Mouse (Mus musculus) lung, postnatal 14 days (tissue): ENCODE measurements around the gene Olfr10.
A peak's percentile ranks its signal among the peaks of the same experiment; 100 is the strongest.
"Not testable (repeated sequence)": the region's sequence is repeated elsewhere in the genome, so short reads cannot be mapped to it uniquely, and the experiment has no call there.

Source experiments
- DNase-seq: peaks from one replicate; pipeline ENCODE4 v3.0.0; 2021

Olfr10 gene

GRCm38 (mm10) chr11:49304441-49304840 is at the start of gene Olfr10:
Gene Olfr10 (plus strand): TSS chr11:49304741.
- no peak for DNase-seq

- DNase-seq = no peak
Observed at GRCm38 (mm10) chr11:49259296-49259695, 45.2 kb upstream of the Olfr10 start.

GRCm38 (mm10) chr11:49259829-49260228 is 44.7 kb upstream of the Olfr10 start:
- DNase-seq = no peak

- peak; percentile 43 for DNase-seq
Observed at GRCm38 (mm10) chr11:49260598-49261312, 43.8 kb upstream of the Olfr10 start.

- DNase-seq = no peak
Observed at GRCm38 (mm10) chr11:49261313-49261855, 43.2 kb upstream of the Olfr10 start.

GRCm38 (mm10) chr11:49262286-49262685 is 42.3 kb upstream of the Olfr10 start:
- DNase-seq = no peak

- no peak for DNase-seq
Observed at GRCm38 (mm10) chr11:49263149-49263548, 41.4 kb upstream of the Olfr10 start.

- no peak for DNase-seq
Observed at GRCm38 (mm10) chr11:49264081-49264480, 40.5 kb upstream of the Olfr10 start.

- DNase-seq = no peak
Observed at GRCm38 (mm10) chr11:49264622-49265021, 39.9 kb upstream of the Olfr10 start.

- no peak for DNase-seq
Observed at GRCm38 (mm10) chr11:49265101-49265500, 39.4 kb upstream of the Olfr10 start.

GRCm38 (mm10) chr11:49266671-49267070 is 37.9 kb upstream of the Olfr10 start:
- DNase-seq = no peak

- no peak for DNase-seq
Observed at GRCm38 (mm10) chr11:49267316-49267715, 37.2 kb upstream of the Olfr10 start.

GRCm38 (mm10) chr11:49267970-49268579 is 36.5 kb upstream of the Olfr10 start:
- DNase-seq = no peak

GRCm38 (mm10) chr11:49269761-49270160 is 34.8 kb upstream of the Olfr10 start:
- DNase-seq = no peak

- no peak for DNase-seq
Observed at GRCm38 (mm10) chr11:49270368-49270767, 34.2 kb upstream of the Olfr10 start.

- DNase-seq = peak; percentile 49
Observed at GRCm38 (mm10) chr11:49271334-49271733, 33.2 kb upstream of the Olfr10 start.

GRCm38 (mm10) chr11:49273834-49274519 is 30.6 kb upstream of the Olfr10 start:
- DNase-seq = no peak

- DNase-seq = no peak
Observed at GRCm38 (mm10) chr11:49278222-49278621, 26.3 kb upstream of the Olfr10 start, which contains the start of gene Olfr1393. Gene Olfr1393 (plus strand): TSS chr11:49278304.

GRCm38 (mm10) chr11:49284982-49285381 is 19.6 kb upstream of the Olfr10 start, which contains the start of gene Olfr1392:
Gene Olfr1392 (plus strand): TSS chr11:49285282.
- not testable (repeated sequence) for DNase-seq

GRCm38 (mm10) chr11:49287251-49287650 is 17.3 kb upstream of the Olfr10 start:
- DNase-seq = no peak

- no peak for DNase-seq
Observed at GRCm38 (mm10) chr11:49292777-49293176, 11.8 kb upstream of the Olfr10 start.

GRCm38 (mm10) chr11:49308547-49308946 is 4.0 kb downstream of the Olfr10 start:
- DNase-seq = not testable (repeated sequence)

- no peak for DNase-seq
Observed at GRCm38 (mm10) chr11:49322442-49322841, 17.9 kb downstream of the Olfr10 start, which contains the start of gene Olfr1391. Gene Olfr1391 (plus strand): TSS chr11:49322742.
